Mouse (Mus musculus) left cerebral cortex, postnatal 10 days (tissue): ENCODE data around the gene Xpo6. TPM values are rescaled to one million over a fixed set of nuclear protein-coding genes. Genes with fewer than 3 reads are reported as not detected.

Experiments
- DNase-seq, 2 experiments: peaks; one replicate each; pipeline ENCODE4 v3.0.0; 2021 to 2022; ENCODE audit warnings: low spot score in 2 of 2, mixed read lengths in 1 of 2; ENCODE audit errors: extremely low spot score in 1 of 2
- intact Hi-C: fragments of 180-260 bp; cut with DNase I; formaldehyde crosslinking; loops from one replicate; pipeline ENCODE4 v1.15.1; 2025
- total RNA-seq, 2 experiments: library from RNA; stranded (reverse); gene quantifications; 2 replicates each; pipeline ENCODE4 v1.2.3; 2021

Gene Xpo6
- total RNA-seq, 2 experiments from 2014 or later = 101 to 103 TPM

DNA sequence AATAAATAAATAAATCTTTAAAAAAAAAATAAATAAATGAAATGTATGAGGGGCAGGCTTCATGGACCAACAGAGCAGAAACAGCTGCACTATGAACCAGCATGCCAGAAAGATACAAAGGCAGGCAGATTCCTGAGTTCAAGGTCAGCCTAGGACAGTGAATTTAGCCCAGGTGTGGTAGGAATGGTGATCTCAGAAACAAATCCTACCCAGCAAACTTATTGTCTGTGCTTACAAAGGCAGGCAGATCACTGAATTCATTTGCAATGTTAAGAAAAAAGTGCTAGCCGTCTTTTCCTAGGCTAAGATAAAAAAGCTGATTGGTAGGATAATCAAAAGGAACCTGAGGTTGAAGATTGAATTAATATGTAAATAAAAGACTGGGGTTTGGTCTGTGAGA is 54.1 kb downstream of the Xpo6 start:
- intact Hi-C loops = no loop called here
- DNase-seq = no peak

DNA sequence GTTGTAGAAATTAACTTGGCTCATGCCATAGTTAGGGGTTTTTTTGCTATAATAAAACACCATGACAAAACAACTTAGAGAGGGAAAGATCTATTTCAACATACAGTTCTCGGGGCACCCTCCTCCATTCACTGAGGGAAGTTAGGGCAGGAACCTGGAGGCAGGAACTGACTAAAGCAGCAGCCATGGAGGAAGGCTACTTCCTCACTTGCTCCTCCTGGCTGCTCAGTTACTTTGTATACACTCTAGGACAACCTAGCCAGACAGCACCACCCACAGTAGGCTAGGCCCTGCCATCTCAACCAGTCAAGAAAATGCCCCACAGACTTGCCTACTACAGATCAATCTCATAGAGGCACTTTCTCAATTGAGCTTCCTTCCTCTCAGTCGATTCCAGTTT is 55.9 kb downstream of the Xpo6 start:
- DNase-seq = no peak

DNA sequence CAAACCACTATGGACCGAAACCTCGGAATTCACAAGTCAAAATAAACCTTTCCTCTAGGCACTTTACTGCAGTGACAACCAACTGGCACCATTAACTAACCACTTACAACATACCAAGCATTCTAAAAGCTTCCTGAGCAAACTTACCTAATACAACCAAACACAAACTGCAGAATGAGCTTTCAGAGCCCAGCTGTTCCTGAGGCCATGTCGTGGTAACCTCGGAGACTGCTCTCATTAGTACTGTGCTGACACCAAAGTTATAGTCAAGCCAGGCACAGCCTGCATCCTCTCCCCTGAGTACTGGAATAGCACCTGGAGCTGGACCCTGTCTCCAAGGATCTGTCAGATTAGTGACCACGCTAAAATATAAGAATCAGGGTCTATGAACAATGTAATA is 62.5 kb downstream of the Xpo6 start:
- intact Hi-C loops = no loop called here
- DNase-seq = no peak

More for the DNA sequence above, 55.9 kb downstream of the Xpo6 start:
- intact Hi-C loops = no loop called here

DNA sequence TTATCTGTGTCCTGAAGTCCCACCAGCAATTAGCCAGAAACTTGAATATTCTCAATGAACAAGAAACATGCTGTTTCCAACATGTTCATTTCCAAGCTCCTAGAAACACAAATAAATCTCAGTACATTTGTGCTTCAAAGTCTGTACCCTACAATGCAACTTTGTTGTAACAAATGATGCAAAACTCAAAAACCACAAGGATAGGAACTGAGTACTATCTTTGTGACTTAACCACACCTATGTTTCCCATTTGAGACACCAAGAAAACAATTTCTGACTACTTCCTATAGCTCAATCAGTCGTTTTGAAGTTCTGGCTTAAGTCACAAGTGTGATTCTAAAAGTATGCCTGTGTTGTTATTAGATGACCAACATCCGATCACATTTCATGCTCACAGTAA is 64.9 kb downstream of the Xpo6 start:
- intact Hi-C loops = no loop called here
- no peak for DNase-seq

DNA sequence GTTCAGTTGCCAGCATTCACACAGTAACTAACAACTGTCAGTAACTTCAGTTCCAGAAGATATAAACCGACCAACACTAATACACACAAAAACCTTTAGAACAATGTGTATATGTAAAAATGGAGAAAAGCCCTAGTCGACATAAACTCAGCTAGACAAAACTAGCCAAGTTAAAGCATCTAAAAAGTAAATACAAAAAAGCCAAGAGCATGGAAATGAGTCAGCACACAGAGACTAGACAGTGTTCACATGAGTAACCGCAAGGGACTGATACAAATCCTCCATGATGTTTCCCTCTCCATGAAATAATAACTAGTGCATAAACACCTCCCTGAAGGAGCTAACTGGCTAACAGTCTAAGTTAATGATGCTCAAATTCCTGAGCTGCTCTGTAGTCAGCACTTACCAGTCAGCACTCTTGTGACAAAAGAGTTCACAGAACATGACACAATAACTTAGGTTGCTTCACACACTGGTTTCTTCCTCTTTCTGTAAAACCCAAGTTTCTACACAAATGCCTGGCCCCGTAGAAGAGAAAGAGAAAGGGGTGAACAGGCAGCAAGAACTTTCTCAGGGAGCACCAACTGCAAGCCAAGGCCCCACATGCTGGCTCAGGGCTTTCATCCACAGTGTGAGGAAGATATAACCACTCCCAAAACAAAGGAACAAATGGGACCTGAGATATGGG is 65.5 kb downstream of the Xpo6 start:
- no peak for DNase-seq
- intact Hi-C loops = no loop called here

DNA sequence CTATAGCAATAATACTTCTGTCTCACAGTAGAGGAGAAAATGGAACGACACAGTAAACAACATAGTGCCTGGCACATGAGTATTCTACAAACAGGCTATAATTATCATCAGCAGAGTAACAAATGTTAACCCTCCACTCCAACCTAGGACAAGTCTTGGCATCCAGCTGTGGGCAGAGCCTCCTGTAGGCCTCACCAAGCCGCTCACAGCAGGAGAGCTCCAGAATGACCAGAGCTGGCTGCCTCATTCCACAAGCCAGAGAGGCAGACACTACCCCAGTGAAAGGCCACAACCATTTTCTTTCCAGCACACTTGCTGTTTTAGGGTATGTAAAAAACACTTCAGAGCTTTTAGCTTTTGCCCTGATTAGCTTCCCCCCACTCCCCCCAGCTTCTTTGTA is 72.6 kb downstream of the Xpo6 start:
- intact Hi-C loops = no loop called here
- no peak for DNase-seq

DNA sequence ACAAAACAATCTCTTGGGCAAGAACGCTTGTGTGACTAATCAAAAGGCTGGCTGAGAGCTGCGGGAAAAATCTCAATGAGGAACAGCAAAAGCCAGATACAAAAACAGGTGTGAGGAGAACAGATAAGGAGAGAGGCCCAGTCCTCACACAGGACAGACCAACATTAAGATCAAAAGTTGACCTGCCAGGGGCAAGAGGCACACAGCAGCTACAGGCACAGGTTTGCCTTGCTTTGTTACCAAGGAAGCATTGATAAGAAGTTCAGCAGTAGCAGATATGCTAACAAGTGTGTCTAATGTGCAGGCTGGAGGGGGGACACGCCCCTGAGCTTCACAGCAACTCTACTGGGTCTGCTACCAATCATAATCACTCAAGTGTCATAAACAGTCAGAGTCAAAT is 73.8 kb downstream of the Xpo6 start:
- intact Hi-C loops = no loop called here
- DNase-seq = no peak

DNA sequence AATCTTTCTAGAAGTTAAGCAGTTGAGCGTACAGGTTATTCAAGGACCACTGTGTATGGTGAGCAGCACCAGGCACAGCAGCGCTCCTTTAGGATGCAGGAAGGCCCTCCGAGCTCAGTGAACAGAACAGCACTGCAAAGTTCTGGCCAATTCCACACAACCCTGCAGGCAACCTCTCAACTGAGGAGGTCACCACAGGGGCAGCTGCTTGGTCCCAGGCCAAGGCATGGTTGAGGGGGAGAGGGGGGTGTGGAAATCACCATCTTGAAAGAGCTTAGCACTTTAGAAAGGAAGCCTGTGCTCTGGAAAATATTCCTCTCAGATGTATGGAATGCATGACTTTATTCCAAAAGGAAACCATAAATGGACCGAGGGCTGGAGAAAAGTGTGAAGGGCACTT is 78.8 kb downstream of the Xpo6 start:
- DNase-seq = no peak
- intact Hi-C loops = no loop called here

DNA sequence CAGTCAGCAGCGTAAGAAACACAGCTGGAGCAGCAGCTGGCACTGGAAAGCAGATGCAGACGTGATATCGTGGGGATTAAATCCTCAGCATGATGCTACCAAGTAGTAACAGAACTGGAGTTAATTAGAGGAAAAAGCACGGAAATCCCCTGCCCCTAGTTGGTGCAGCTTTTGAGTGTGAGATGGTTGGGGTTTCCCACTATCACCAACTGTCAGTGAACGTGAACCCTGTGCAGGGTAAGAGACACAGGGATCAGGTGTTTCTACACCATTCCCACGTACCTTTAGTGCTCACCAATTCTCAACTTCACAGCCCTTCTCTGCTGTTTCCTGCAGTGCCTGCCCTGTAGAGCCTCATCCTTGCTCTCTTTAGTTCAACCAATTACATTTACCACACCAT is 80.5 kb downstream of the Xpo6 start:
- no peak for DNase-seq
- intact Hi-C loops = no loop called here

DNA sequence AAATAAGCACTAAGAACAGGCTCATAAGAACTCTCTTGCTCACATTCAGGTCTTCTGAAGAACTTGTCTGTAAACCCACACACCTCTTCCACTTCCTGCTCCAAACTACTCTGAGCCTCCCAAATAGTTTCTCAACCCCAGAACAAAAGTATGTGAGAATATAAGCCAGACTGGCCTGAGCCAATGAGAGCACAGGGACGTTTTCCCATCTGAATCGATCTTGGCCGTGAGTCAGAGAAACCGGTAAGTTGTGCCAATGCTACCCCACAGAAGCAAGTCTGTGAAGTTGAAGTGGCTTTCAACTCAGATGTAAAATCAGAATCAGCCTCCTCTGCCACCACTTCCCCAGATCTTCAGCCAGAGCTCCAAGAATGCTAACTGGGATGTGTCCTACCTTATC is 87.0 kb downstream of the Xpo6 start:
- no peak for DNase-seq

DNA sequence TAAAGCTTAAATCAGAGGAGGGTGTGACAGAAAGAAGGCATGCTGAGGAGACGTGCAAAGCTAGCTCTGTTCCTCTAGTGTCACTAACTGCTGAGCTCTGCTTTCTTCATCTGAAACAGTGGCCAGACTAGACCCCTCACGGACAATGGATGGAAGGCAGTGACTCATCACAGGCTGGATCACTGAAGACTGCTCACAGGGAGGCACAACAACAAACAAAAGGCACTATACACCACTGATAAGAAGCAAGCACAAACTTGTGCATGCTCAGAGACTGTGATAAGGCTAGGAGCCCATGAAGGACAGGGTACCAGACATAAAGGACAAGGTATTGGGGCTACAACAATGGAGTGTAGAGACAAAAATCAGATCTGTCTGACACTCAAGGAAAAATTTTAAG is 89.1 kb downstream of the Xpo6 start:
- intact Hi-C loops = no loop called here
- no peak for DNase-seq

More for the DNA sequence above, 87.0 kb downstream of the Xpo6 start:
- intact Hi-C loops = no loop called here

DNA sequence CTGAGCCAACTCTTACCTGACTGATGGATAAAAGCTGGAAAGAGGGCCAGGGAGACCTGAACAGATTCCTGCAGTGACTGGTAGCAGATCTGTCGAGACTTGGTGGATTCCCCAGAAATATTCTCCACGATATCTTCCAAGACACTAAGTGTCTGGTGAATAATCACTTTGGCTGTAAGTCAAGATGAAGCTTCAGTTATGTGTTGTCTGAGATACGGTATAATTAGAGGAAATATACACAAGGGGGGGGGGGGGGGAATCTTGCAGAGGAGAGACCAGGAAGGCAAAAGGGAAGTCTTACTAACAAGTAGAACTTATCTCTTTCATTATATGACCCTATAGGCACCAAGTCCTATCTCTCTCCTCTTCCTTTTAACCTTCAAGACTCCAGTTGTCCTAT is 90.4 kb downstream of the Xpo6 start:
- no peak for DNase-seq

DNA sequence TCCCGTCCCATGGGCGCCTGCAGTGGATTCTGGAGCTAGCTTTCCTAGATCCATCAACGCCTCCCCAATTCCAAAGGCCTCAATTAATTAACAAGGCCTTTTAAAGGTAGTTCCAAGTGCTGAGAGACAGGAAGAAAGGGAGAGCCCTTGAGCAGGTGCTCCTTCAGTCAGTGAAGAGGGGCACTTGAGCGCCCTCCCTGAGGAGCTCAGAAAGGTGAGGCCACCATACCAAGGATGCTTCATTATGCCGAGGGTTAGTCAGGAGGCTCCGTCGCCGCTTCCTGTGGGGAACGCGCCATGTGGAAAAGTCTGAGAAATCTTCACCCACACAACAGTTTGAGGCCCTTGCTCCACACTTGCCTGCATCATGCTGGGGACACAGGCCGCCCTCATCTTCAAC is 99.9 kb downstream of the Xpo6 start:
- intact Hi-C loops = no loop called here

More for the DNA sequence above, 90.4 kb downstream of the Xpo6 start:
- intact Hi-C loops = no loop called here

DNA sequence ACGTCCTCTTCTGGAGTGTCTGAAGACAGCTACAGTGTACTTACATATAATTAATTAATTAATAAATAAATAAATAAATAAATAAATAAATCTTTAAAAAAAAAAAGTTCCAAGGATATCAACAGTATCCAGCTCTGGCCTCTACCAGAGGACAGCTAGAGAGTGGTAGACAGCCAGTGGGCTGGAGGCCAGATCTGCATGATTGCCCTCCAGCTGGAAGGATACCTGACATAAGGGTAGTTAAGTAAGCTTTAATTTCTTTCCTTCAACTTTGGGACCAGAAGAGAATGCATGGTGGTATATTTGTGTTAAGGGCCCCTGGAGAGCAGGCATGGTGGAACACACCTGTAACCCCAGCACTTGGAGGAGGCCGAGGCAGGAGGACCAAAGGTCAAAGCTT is 100.5 kb downstream of the Xpo6 start:
- no peak for DNase-seq
- intact Hi-C loops = no loop called here

More for the DNA sequence above, 99.9 kb downstream of the Xpo6 start:
- no peak for DNase-seq

DNA sequence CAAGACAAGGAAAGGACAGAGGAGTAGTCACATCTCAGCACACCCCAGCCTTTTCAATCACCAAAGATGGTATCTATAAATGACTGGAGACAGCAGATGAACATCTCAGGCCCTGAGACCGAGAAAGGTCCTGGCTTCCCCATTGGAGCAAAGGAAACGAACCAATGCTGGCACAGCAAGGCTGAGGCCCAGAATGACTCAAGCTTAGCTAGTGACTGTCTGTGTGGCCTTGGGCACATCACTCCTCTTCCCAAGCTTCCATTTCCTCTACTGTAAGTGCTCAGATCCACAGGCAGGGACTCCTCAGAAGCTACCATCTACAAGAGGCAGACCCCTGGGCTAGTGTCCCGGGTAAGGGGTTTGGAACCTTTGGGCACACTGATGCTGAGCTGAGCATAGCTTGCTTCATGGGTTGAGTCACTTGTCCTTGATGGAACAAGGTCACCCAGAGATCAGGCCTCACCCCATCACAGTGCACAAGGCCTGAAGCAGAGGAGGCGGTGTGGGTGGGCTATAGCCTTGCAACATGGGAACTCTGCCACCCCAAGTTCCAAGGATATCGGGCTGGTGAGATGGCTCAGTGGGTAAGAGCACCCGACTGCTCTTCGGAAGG is 101.0 kb downstream of the Xpo6 start:
- DNase-seq = no peak
- intact Hi-C loops = no loop called here

DNA sequence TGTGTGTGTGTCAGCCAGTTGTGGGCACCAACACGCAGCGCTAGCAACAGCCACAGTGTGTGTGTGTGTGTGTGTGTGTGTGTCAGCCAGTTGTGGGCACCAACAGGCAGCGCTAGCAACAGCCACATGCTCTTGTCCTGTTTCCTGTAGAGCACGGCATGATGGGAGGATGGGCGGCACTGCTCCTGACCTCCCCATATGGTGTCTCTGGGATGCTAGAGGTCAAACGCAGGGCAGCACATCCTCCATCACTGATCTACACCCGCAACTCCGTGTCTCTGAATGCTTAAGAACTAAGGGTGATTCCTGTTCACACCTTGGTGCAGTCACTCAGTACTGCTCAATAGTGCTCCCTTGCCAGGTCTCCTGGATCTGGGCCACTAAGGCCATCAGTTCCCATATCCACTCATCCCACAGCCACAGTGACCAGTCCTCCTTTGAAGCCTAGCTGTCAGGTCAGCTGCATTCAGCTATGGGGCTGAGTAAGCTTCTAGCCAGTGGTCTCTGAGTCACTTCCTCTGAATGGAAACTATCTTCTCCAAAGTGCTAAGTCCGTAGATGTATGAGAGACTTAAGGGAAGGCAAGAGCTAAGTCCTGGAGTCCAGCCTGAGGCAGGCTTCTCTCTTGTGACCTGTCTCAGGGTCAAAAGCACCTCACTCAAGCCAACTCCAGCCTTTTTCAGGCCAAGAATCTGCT is 102.9 kb downstream of the Xpo6 start:
- intact Hi-C loops = no loop called here
- DNase-seq = peak in 1 of 2 experiments; percentile 22

DNA sequence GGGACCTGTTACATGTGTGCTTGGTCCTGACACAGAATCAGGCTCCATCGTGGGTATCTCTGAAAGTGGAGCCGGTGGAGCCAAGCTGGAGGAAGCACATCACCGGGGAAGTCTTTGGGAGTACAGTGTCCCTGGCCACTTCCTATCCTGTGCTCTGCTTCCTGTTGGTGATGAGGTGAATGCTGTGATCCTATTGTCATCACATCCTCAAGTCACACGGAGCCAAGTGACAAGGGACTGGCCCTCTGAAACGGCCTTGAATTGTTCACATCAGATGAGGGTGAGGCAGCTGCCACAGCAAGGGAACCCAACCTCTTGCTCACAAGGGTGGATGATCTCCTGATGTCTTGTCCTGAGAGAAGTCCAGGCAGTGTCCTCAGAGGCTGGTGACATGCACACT is 103.7 kb downstream of the Xpo6 start:
- intact Hi-C loops = no loop called here
- DNase-seq = peak in 1 of 2 experiments; percentile 13

DNA sequence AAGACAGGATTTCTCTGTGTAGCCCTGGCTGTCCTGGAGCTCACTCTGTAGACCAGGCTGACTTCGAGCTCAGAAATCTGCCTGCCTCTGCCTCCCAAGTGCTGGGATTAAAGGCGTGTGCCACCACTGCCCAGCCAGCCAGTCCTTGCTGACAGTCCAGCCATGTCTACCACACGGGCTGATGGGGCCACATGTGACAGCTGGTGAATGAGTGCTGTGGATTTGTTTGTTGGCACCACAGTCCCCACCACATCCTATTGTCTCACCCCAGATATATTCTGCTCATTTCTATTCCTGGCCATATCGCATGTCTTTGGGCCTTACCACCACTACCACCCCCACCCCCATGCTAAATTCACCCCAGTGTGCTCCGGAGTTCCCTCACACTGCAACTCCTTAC is 105.6 kb downstream of the Xpo6 start:
- no peak for DNase-seq
- intact Hi-C loops = no loop called here

DNA sequence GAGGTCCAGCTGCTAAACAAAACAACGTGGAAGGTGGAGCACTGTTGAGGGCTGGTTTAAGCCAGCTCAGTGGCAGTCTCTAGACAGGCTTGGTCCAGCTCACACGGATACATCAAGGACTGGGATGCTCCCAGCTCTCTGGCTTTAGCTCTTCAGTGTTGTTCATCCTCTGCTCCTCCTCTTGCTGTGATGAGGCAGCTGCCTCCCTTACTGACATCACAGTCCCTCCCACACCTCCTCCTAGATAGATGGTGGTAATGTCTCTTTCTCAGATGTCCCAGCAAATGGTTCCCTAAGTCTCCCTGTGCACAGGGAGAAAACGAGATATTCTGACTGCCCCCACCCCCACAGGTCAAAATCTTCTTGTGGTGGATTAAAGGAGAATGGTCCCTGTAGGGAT is 107.1 kb downstream of the Xpo6 start:
- no peak for DNase-seq
- intact Hi-C loops = no loop called here

DNA sequence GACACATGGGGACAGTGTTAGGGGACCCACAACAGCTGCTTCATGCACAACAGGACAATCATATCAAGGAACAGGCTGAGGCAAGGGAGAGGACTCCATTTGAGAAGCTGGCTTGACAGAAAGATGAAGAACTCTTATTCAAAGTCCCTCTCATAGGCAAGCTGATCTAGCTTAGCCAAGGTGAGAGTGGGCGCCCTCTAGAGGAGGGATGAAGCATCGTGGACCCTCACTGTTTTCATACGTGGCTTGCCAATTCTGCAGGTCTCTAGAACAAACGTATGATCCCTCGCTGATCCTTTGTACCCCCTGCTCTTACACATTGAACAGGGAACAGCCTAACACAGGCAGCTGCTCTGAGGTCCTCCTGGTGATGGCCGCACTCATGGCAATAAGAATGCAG is 110.5 kb downstream of the Xpo6 start:
- DNase-seq = no peak
- intact Hi-C loops = loop anchor here (5.0 to 10.0 kb wide), 2 partner anchors 342 to 415 kb away; no protein-coding TSS in a partner anchor
